Mouse (Mus musculus) megakaryocyte-erythroid progenitor cell, adult 5-6 weeks (primary cell): Measurements from ENCODE around the gene Gm10912. TPM values are rescaled to one million over a fixed set of nuclear protein-coding genes. Genes with fewer than 3 reads are reported as not detected.
"Not testable (repeated sequence)": the region's sequence is repeated elsewhere in the genome, so short reads cannot be mapped to it uniquely, and the experiment has no call there.

Experiments
- ATAC-seq: replicated peaks from 2 replicates; pipeline ENCODE4 v1.8.0; 2016; ENCODE audit warnings: mild to moderate bottlenecking, inconsistent platforms; ENCODE audit not compliant: severe bottlenecking, poor library complexity, low FRiP score, low TSS enrichment
- total RNA-seq, 2 experiments: library from RNA; stranded (forward) in 1 of 2; stranded (reverse) in 1 of 2; fragments of 200-1000, 215-1000 nt in 1 of 2; fragments of >200 nt in 1 of 2; fragmentation: Nextera tagmentation in 1 of 2; gene quantifications; 2 replicates each; pipeline ENCODE4 v1.2.3; 2014 to 2017

Gm10912 gene
- total RNA-seq, 2 experiments from 2014 or later, result 0.98 TPM; not detected in 1

GRCm38 (mm10) chr2:104060996-104061395 lies 4.6 kb upstream of the Gm10912 start:
- no peak for ATAC-seq

GRCm38 (mm10) chr2:104062665-104063064 lies 3.0 kb upstream of the Gm10912 start:
- no peak for ATAC-seq

- no peak for ATAC-seq
Measured at GRCm38 (mm10) chr2:104064152-104064551, 1.5 kb upstream of the Gm10912 start.

GRCm38 (mm10) chr2:104068450-104068849 lies 2.8 kb downstream of the Gm10912 start, which contains the start of gene Gm10799:
Gene Gm10799 (minus strand): TSS chr2:104068550.
- ATAC-seq, result not testable (repeated sequence)

GRCm38 (mm10) chr2:104069704-104070185 lies 4.1 kb downstream of the Gm10912 start, which contains the start of gene Cd59b:
Gene Cd59b (plus strand): TSS chr2:104069849.
- ATAC-seq, result peak; percentile 97

GRCm38 (mm10) chr2:104078285-104078684 lies 12.7 kb downstream of the Gm10912 start:
- peak; percentile 100 for ATAC-seq

GRCm38 (mm10) chr2:104081436-104082050 lies 15.9 kb downstream of the Gm10912 start:
- not testable (repeated sequence) for ATAC-seq

- ATAC-seq, result no peak
Measured at GRCm38 (mm10) chr2:104082474-104082873, 16.8 kb downstream of the Gm10912 start.

GRCm38 (mm10) chr2:104084027-104084426 lies 18.4 kb downstream of the Gm10912 start:
- not testable (repeated sequence) for ATAC-seq

- peak; percentile 98 for ATAC-seq
Measured at GRCm38 (mm10) chr2:104087562-104087961, 21.9 kb downstream of the Gm10912 start.

GRCm38 (mm10) chr2:104093305-104093704 lies 27.7 kb downstream of the Gm10912 start:
- ATAC-seq, result no peak

GRCm38 (mm10) chr2:104095741-104096213 lies 30.2 kb downstream of the Gm10912 start, which contains the start of gene Cd59a:
Gene Cd59a (plus strand): TSS chr2:104095801.
- ATAC-seq, result peak; percentile 82

- no peak for ATAC-seq
Measured at GRCm38 (mm10) chr2:104096256-104096655, 30.6 kb downstream of the Gm10912 start.

GRCm38 (mm10) chr2:104096796-104097195 lies 31.2 kb downstream of the Gm10912 start:
- ATAC-seq, result not testable (repeated sequence)

GRCm38 (mm10) chr2:104097396-104097795 lies 31.8 kb downstream of the Gm10912 start:
- ATAC-seq, result not testable (repeated sequence)

GRCm38 (mm10) chr2:104098529-104099230 lies 33.1 kb downstream of the Gm10912 start:
- peak; percentile 90 for ATAC-seq

GRCm38 (mm10) chr2:104099231-104099585 lies 33.6 kb downstream of the Gm10912 start:
- no peak for ATAC-seq

GRCm38 (mm10) chr2:104099946-104100345 lies 34.3 kb downstream of the Gm10912 start:
- ATAC-seq, result 0 out of 2 replicates have a peak, but pooled peaks have one; percentile 5

- no peak for ATAC-seq
Measured at GRCm38 (mm10) chr2:104104800-104105199, 39.2 kb downstream of the Gm10912 start.

- not testable (repeated sequence) for ATAC-seq
Measured at GRCm38 (mm10) chr2:104109021-104109420, 43.4 kb downstream of the Gm10912 start.
